Mouse (Mus musculus): Measurements from ENCODE around the gene Azin2. TPM values are rescaled to one million over a fixed set of nuclear protein-coding genes. Genes with fewer than 3 reads are reported as not detected.

The Azin2 gene
- total and polyA plus RNA-seq, 2 experiments = 1.7 to 5.7 TPM

GRCm38 (mm10) chr4:128897911-128898421, 64.3 kb downstream of the Azin2 start:
- no peaks in the 10 kb centered on the region for H3K27me3 ChIP-seq (ENCODE audit: control insufficient read depth, insufficient read depth, low read length)
- 41% methylated on average over 7 of the region's 7 CpGs for WGBS
- TF ChIP-seq CTCF (IDR thresholded peaks at IDR 0.05; ENCODE audit: low read depth, low read length) = no peak
- TF ChIP-seq POLR2A (IDR thresholded peaks at IDR 0.05; ENCODE audit: extremely low read depth, insufficient read depth, low read length) = no peak
- no peaks in the 10 kb centered on the region for H3K79me2 ChIP-seq (ENCODE audit: control insufficient read depth, insufficient read depth, low read length)
- H3K4me1 ChIP-seq (ENCODE audit: control insufficient read depth, insufficient read depth, low read length) = no peaks in the 10 kb centered on the region
- no peak overlapping the region for H3K4me3 ChIP-seq (ENCODE audit: insufficient read depth, low read depth, low read length)
- H3K36me3 ChIP-seq (ENCODE audit: control insufficient read depth, insufficient read depth, low read length) = no peaks in the 10 kb centered on the region
- DNase-seq (ENCODE audit: extremely low read depth, low read depth, low spot score) = no peak
- H3K27ac ChIP-seq (replicated peaks; ENCODE audit: insufficient read depth, low read depth, low read length) = no peak overlapping the region
- H3K9ac ChIP-seq (ENCODE audit: low read depth, low read length) = no peak overlapping the region

DNA sequence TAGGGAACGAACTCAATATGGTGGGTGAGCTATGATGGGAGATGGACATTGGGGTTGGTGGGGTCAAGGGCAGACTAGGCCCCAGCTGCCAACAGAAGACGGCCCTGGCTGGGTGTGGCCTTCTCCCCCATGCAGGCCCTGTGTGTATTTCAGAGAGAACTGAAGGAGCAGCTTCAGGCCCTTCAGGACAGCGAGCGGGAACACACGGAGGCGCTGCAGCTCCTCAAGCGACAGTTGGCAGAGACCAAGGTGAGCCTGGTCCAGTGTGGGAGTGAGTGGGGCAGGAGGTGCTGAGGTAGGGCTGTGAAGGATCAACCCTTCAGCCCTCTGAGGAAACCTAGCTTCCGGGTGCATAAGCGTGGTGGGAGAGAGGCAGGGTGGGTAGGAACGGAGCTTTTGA, 65.6 kb downstream of the Azin2 start:
- no peak overlapping the region for H3K4me3 ChIP-seq (ENCODE audit: insufficient read depth, low read depth, low read length)
- no peak for DNase-seq (ENCODE audit: extremely low read depth, low read depth, low spot score)
- H3K9ac ChIP-seq (ENCODE audit: low read depth, low read length) = no peak overlapping the region
- no peak for TF ChIP-seq CTCF (IDR thresholded peaks at IDR 0.05; ENCODE audit: low read depth, low read length)
- no peaks in the 10 kb centered on the region for H3K79me2 ChIP-seq (ENCODE audit: control insufficient read depth, insufficient read depth, low read length)
- no peaks in the 10 kb centered on the region for H3K36me3 ChIP-seq (ENCODE audit: control insufficient read depth, insufficient read depth, low read length)
- H3K27ac ChIP-seq (replicated peaks; ENCODE audit: insufficient read depth, low read depth, low read length) = no peak overlapping the region
- H3K27me3 ChIP-seq (ENCODE audit: control insufficient read depth, insufficient read depth, low read length) = no peaks in the 10 kb centered on the region
- WGBS = 96% methylated on average over 10 of the region's 10 CpGs
- no peaks in the 10 kb centered on the region for H3K4me1 ChIP-seq (ENCODE audit: control insufficient read depth, insufficient read depth, low read length)

DNA sequence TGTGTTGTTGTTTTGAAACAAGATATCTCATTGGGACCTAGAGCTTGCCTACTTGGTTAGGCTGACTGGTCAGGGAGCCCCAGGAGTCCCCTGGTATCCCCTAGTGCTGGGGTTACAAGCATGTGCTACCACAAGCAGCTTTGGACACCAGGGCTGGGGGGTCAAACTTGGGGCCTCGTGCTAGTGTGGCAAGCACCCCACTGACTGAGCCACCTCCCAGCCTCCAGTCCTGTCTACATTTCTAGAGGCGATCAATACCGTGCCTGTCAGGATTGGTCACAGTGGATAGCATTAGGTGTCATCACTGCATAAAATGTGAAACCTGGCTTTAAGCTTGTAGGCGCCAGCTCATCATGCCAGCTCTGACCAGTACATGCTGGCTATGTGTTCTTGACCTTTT, 66.4 kb downstream of the Azin2 start:
- no peaks in the 10 kb centered on the region for H3K79me2 ChIP-seq (ENCODE audit: control insufficient read depth, insufficient read depth, low read length)
- no peak overlapping the region for H3K27ac ChIP-seq (replicated peaks; ENCODE audit: insufficient read depth, low read depth, low read length)
- WGBS = 82% methylated on average over 4 of the region's 4 CpGs
- H3K27me3 ChIP-seq (ENCODE audit: control insufficient read depth, insufficient read depth, low read length) = no peaks in the 10 kb centered on the region
- no peak for DNase-seq (ENCODE audit: extremely low read depth, low read depth, low spot score)
- no peaks in the 10 kb centered on the region for H3K4me1 ChIP-seq (ENCODE audit: control insufficient read depth, insufficient read depth, low read length)
- TF ChIP-seq POLR2A (IDR thresholded peaks at IDR 0.05; ENCODE audit: extremely low read depth, insufficient read depth, low read length) (no peak), CTCF (IDR thresholded peaks at IDR 0.05; ENCODE audit: low read depth, low read length) (no peak)
- no peak overlapping the region for H3K9ac ChIP-seq (ENCODE audit: low read depth, low read length)
- no peak overlapping the region for H3K4me3 ChIP-seq (ENCODE audit: insufficient read depth, low read depth, low read length)
- H3K36me3 ChIP-seq (ENCODE audit: control insufficient read depth, insufficient read depth, low read length) = no peaks in the 10 kb centered on the region

- Histone ChIP-seq H3K4me3 (ENCODE audit: insufficient read depth, low read depth, low read length) (no peak overlapping the region), H3K4me1 (ENCODE audit: control insufficient read depth, insufficient read depth, low read length) (no peaks in the 10 kb centered on the region), H3K27me3 (ENCODE audit: control insufficient read depth, insufficient read depth, low read length) (no peaks in the 10 kb centered on the region), H3K79me2 (ENCODE audit: control insufficient read depth, insufficient read depth, low read length) (no peaks in the 10 kb centered on the region), H3K36me3 (ENCODE audit: control insufficient read depth, insufficient read depth, low read length) (no peaks in the 10 kb centered on the region), H3K9ac (ENCODE audit: low read depth, low read length) (no peak overlapping the region), H3K27ac (replicated peaks; ENCODE audit: insufficient read depth, low read depth, low read length) (no peak overlapping the region)
- 83% methylated on average over 12 of the region's 12 CpGs for whole genome bisulfite sequencing
- DNase-seq (ENCODE audit: extremely low read depth, low read depth, low spot score) = no peak
- TF ChIP-seq CTCF (IDR thresholded peaks at IDR 0.05; ENCODE audit: low read depth, low read length) = no peak
- no peak for TF ChIP-seq POLR2A (IDR thresholded peaks at IDR 0.05; ENCODE audit: extremely low read depth, insufficient read depth, low read length)
Observed at GRCm38 (mm10) chr4:128894112-128894511, 68.1 kb downstream of the Azin2 start.

DNA sequence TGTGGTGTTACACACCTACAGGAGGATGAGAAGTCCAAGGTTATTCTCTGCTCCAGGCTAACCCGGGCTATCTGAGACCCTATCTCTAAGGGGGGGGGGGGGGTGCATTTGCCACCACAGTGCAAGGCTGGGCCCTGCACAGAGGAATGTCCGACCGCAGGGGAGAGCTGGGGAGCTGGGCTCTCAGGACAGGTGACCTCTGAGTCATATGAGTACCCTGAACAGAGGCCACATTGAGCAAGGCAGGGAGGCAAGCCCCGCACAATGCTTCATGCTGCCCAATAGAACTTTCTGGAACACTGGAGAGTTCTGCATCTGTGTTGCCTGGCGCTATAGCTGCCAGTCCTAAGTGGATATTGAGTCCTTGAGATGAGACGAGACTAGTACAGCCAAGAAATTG, 70.1 kb downstream of the Azin2 start:
- WGBS = 82% methylated on average over 6 of the region's 6 CpGs
- no peak for DNase-seq (ENCODE audit: extremely low read depth, low read depth, low spot score)

DNA sequence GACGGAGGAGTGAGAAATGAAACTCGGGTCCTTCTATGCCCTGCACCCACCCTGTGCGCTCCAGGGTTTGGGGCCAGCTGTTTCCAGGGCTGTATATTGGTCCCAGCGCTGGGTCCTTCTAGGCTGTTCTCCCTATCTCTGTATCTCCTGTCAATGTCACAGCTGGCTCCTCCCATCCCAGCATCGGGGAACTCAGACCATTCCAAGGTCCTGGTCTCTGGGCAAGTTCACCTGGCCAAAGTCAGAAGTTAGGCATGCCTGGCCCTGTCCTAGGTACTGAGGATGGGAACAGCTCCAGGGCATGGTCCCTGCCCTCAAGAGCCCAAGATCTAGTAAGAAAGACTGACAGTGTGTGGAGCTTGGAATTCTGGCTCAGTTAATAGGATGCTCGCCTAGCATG, 70.5 kb downstream of the Azin2 start:
- no peaks in the 10 kb centered on the region for H3K79me2 ChIP-seq (ENCODE audit: control insufficient read depth, insufficient read depth, low read length)
- no peaks in the 10 kb centered on the region for H3K4me1 ChIP-seq (ENCODE audit: control insufficient read depth, insufficient read depth, low read length)
- no peaks in the 10 kb centered on the region for H3K27me3 ChIP-seq (ENCODE audit: control insufficient read depth, insufficient read depth, low read length)
- no peaks in the 10 kb centered on the region for H3K36me3 ChIP-seq (ENCODE audit: control insufficient read depth, insufficient read depth, low read length)
- H3K9ac ChIP-seq (ENCODE audit: low read depth, low read length) = no peak overlapping the region
- TF ChIP-seq POLR2A (IDR thresholded peaks at IDR 0.05; ENCODE audit: extremely low read depth, insufficient read depth, low read length) = no peak
- no peak overlapping the region for H3K4me3 ChIP-seq (ENCODE audit: insufficient read depth, low read depth, low read length)
- WGBS = 67% methylated on average over 6 of the region's 6 CpGs
- no peak overlapping the region for H3K27ac ChIP-seq (replicated peaks; ENCODE audit: insufficient read depth, low read depth, low read length)
- DNase-seq (ENCODE audit: extremely low read depth, low read depth, low spot score) = no peak

More for the DNA sequence above, 70.1 kb downstream of the Azin2 start:
- Histone ChIP-seq H3K79me2 (ENCODE audit: control insufficient read depth, insufficient read depth, low read length) (no peaks in the 10 kb centered on the region), H3K4me1 (ENCODE audit: control insufficient read depth, insufficient read depth, low read length) (no peaks in the 10 kb centered on the region), H3K4me3 (ENCODE audit: insufficient read depth, low read depth, low read length) (no peak overlapping the region), H3K36me3 (ENCODE audit: control insufficient read depth, insufficient read depth, low read length) (no peaks in the 10 kb centered on the region), H3K27me3 (ENCODE audit: control insufficient read depth, insufficient read depth, low read length) (no peaks in the 10 kb centered on the region), H3K9ac (ENCODE audit: low read depth, low read length) (no peak overlapping the region), H3K27ac (replicated peaks; ENCODE audit: insufficient read depth, low read depth, low read length) (no peak overlapping the region)
- no peak for TF ChIP-seq CTCF (IDR thresholded peaks at IDR 0.05; ENCODE audit: low read depth, low read length)
- no peak for TF ChIP-seq POLR2A (IDR thresholded peaks at IDR 0.05; ENCODE audit: extremely low read depth, insufficient read depth, low read length)
